Mouse (Mus musculus) lung, postnatal 0 days (tissue): ENCODE data around the gene Gm10681. TPM values are rescaled to one million over a fixed set of nuclear protein-coding genes. Genes with fewer than 3 reads are reported as not detected.
"Not testable (repeated sequence)": the region's sequence is repeated elsewhere in the genome, so short reads cannot be mapped to it uniquely, and the experiment has no call there.

Source experiments
- ATAC-seq: fragments of 200-750 bp; cut with Nextera tagmentation; 2 replicates; pipeline ENCODE4 v1.8.0; 2017; ENCODE audit warnings: moderate library complexity
- DNase-seq: peaks from one replicate; pipeline ENCODE4 v3.0.0-alpha.2; 2016; ENCODE audit warnings: low spot score
- H3K27ac ChIP-seq: fragments of 300-500 bp; sonication (generic); 2 replicates; pipeline ENCODE4 v1.5.1; 2014; ENCODE audit warnings: antibody characterized with exemption, mild to moderate bottlenecking, low read length, mixed read lengths
- H3K27me3 ChIP-seq: fragments of 300-500 bp; sonication (generic); replicated peaks from 2 replicates; pipeline ENCODE4 v1.6.1; 2014; ENCODE audit warnings: low read length, mixed read lengths; ENCODE audit not compliant: insufficient read depth
- H3K36me3 ChIP-seq: fragments of 300-500 bp; sonication (generic); 2 replicates; pipeline ENCODE4 v1.6.1; 2014; ENCODE audit warnings: low read length, mixed read lengths; ENCODE audit not compliant: insufficient read depth
- H3K4me1 ChIP-seq: fragments of 300-500 bp; sonication (generic); 2 replicates; pipeline ENCODE4 v1.6.1; 2014; ENCODE audit warnings: antibody characterized with exemption, low read depth, low read length, mixed read lengths; ENCODE audit not compliant: insufficient read depth
- H3K4me2 ChIP-seq: fragments of 300-500 bp; sonication (generic); replicated peaks from 2 replicates; pipeline ENCODE4 v1.6.1; 2014; ENCODE audit warnings: low read depth, mild to moderate bottlenecking, low read length, moderate library complexity, mixed read lengths
- H3K4me3 ChIP-seq: fragments of 300-500 bp; sonication (generic); 2 replicates; pipeline ENCODE4 v1.5.1; 2014; ENCODE audit warnings: low read depth, low read length
- H3K9ac ChIP-seq: fragments of 300-500 bp; sonication (generic); replicated peaks from 2 replicates; pipeline ENCODE4 v1.6.1; 2014; ENCODE audit warnings: low read depth, mild to moderate bottlenecking
- H3K9me3 ChIP-seq: fragments of 300-500 bp; sonication (generic); 2 replicates; pipeline ENCODE4 v1.6.1; 2016; ENCODE audit warnings: low read length, mixed read lengths
- CTCF ChIP-seq: IDR thresholded peaks from 2 replicates; pipeline ENCODE4 v1.5.1; 2016; ENCODE audit warnings: antibody characterized with exemption, mild to moderate bottlenecking
- EP300 ChIP-seq: IDR thresholded peaks from 2 replicates; pipeline ENCODE4 v1.6.1; 2016; ENCODE audit warnings: antibody characterized with exemption, mild to moderate bottlenecking, control low read depth
- WGBS: fragments of 180-500 bp; shearing (Covaris S2); extraction: QIAGEN DNeasy Blood & Tissue Kit; methylation state at CpG from one replicate; pipeline ENCODE4 v1.1.7; 2014; 5-methylcytosine and 5-hydroxymethylcytosine counted together
- polyA plus RNA-seq: library from polyadenylated mRNA; unstranded; fragments of >200 nt; fragmentation: Nextera tagmentation; extraction: Ambion mirVana; gene quantifications from 2 replicates; pipeline ENCODE4 v1.2.1, GENCODE M21; 2015

The Gm10681 gene
- polyA plus RNA-seq, 1 experiment from 2014 or later = not detected

- no peak overlapping the region for H3K4me3 ChIP-seq
- H3K27me3 ChIP-seq = no peaks in the 10 kb centered on the region
- H3K4me1 ChIP-seq = no peaks in the 10 kb centered on the region
- H3K9ac ChIP-seq = no peak overlapping the region
- no peaks in the 10 kb centered on the region for H3K9me3 ChIP-seq
- TF ChIP-seq CTCF = no peak
- no peak for TF ChIP-seq EP300
- DNase-seq (peak; percentile 4), ATAC-seq (no peak)
- no peaks in the 10 kb centered on the region for H3K36me3 ChIP-seq
- H3K27ac ChIP-seq = no peak overlapping the region
- no peak overlapping the region for H3K4me2 ChIP-seq
These were observed 25.4 kb upstream of the Gm10681 start for GRCm38 (mm10) chr3:98613963-98614362.

GRCm38 (mm10) chr3:98613540-98613939 is 24.9 kb upstream of the Gm10681 start:
- not testable (repeated sequence) for H3K4me3 ChIP-seq, H3K36me3 ChIP-seq, H3K27ac ChIP-seq, DNase-seq, H3K9ac ChIP-seq, ATAC-seq, H3K4me1 ChIP-seq, H3K27me3 ChIP-seq, H3K4me2 ChIP-seq, H3K9me3 ChIP-seq

- ATAC-seq = no peak
- H3K27me3 ChIP-seq = no peaks in the 10 kb centered on the region
- H3K9ac ChIP-seq = no peak overlapping the region
- no peaks in the 10 kb centered on the region for H3K9me3 ChIP-seq
- no peak overlapping the region for H3K27ac ChIP-seq
- DNase-seq = no peak
- H3K4me3 ChIP-seq = no peak overlapping the region
- H3K4me1 ChIP-seq = no peaks in the 10 kb centered on the region
- no peak overlapping the region for H3K4me2 ChIP-seq
- WGBS = 60% methylated on average over 2 of the region's 2 CpGs
- no peaks in the 10 kb centered on the region for H3K36me3 ChIP-seq
- no peak for TF ChIP-seq EP300
- TF ChIP-seq CTCF = no peak
These were observed 886 bp downstream of the Gm10681 start for GRCm38 (mm10) chr3:98587721-98588120.

- H3K4me3 ChIP-seq, H3K4me1 ChIP-seq, H3K9me3 ChIP-seq, H3K36me3 ChIP-seq, ATAC-seq, H3K9ac ChIP-seq, DNase-seq, H3K27me3 ChIP-seq, H3K4me2 ChIP-seq, H3K27ac ChIP-seq: not testable (repeated sequence)
These were observed 6.0 kb downstream of the Gm10681 start for GRCm38 (mm10) chr3:98582622-98583021.

- no CpG with 5 or more reads among the region's 1 CpGs for WGBS
These were observed 6.4 kb downstream of the Gm10681 start for GRCm38 (mm10) chr3:98582202-98582601.

GRCm38 (mm10) chr3:98581024-98581423 is 7.6 kb downstream of the Gm10681 start:
- not testable (repeated sequence) for H3K4me3 ChIP-seq, H3K9me3 ChIP-seq, H3K4me1 ChIP-seq, ATAC-seq, H3K27ac ChIP-seq, H3K36me3 ChIP-seq, H3K27me3 ChIP-seq, DNase-seq, H3K4me2 ChIP-seq, H3K9ac ChIP-seq
- WGBS = no CpG with 5 or more reads among the region's 1 CpGs

More at GRCm38 (mm10) chr3:98582202-98582601, 6.4 kb downstream of the Gm10681 start:
- not testable (repeated sequence) for H3K27me3 ChIP-seq, H3K9me3 ChIP-seq, H3K4me1 ChIP-seq, H3K27ac ChIP-seq, H3K36me3 ChIP-seq, H3K4me3 ChIP-seq, H3K4me2 ChIP-seq, H3K9ac ChIP-seq, ATAC-seq, DNase-seq

- not testable (repeated sequence) for H3K36me3 ChIP-seq, H3K4me1 ChIP-seq, H3K27me3 ChIP-seq, H3K27ac ChIP-seq, DNase-seq, H3K4me2 ChIP-seq, ATAC-seq, H3K9ac ChIP-seq, H3K9me3 ChIP-seq, H3K4me3 ChIP-seq
- WGBS = 72% methylated on average over 2 of the region's 2 CpGs
These were observed 20.9 kb downstream of the Gm10681 start for GRCm38 (mm10) chr3:98567717-98568116.

- H3K27ac ChIP-seq, H3K4me3 ChIP-seq, DNase-seq, H3K9me3 ChIP-seq, H3K36me3 ChIP-seq, H3K4me2 ChIP-seq, H3K9ac ChIP-seq, H3K27me3 ChIP-seq, ATAC-seq, H3K4me1 ChIP-seq: not testable (repeated sequence)
- WGBS = no CpG with 5 or more reads among the region's 3 CpGs
These were observed 23.7 kb downstream of the Gm10681 start for GRCm38 (mm10) chr3:98564894-98565293.

GRCm38 (mm10) chr3:98563831-98564230 is 24.8 kb downstream of the Gm10681 start:
- ATAC-seq = not testable (repeated sequence)
- no CpG with 5 or more reads among the region's 2 CpGs for WGBS

GRCm38 (mm10) chr3:98560711-98561110 is 27.9 kb downstream of the Gm10681 start:
- not testable (repeated sequence) for H3K27ac ChIP-seq, H3K4me3 ChIP-seq, DNase-seq, H3K9ac ChIP-seq, H3K4me2 ChIP-seq, H3K4me1 ChIP-seq, H3K9me3 ChIP-seq, H3K27me3 ChIP-seq, ATAC-seq, H3K36me3 ChIP-seq
- WGBS = no CpG with 5 or more reads among the region's 5 CpGs

More at GRCm38 (mm10) chr3:98563831-98564230, 24.8 kb downstream of the Gm10681 start:
- DNase-seq, H3K9ac ChIP-seq, H3K9me3 ChIP-seq, H3K36me3 ChIP-seq, H3K4me1 ChIP-seq, H3K4me3 ChIP-seq, H3K4me2 ChIP-seq, H3K27ac ChIP-seq, H3K27me3 ChIP-seq: not testable (repeated sequence)
